Mouse (Mus musculus): ENCODE measurements at regions not wholly inside any gene's neighbourhood (a gene's known extent, or its start where the extent isn't known, plus 50 kb on each side); places are given as distances from the start of the nearest gene placed in this dataset.

DNA sequence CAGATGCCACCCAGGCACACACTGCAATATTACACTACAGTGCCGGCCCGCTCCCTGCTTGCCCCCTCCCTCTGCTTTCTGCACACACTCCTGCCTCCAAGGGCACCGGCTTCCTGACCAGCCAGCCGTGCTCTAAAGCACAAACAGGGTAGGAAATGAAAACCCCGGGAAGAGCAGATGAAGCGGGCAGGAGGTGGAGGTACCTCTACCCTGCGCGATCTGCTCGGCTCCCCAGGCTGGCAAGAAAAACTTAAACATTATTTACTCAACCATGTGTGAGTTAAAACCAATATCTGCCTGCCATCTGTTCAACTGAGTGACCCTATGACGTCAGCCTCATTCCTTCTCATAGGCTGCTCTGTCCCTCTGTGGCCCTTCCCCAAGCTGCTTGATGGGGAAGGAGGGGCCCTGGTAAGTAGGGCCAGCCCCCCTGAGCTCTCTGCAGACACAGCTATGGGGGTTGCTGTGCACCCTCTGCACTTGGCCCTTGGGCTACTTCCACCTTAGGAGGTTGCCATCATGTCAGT is 238.5 kb downstream of the Cbln1 start:
- no peak for DNase-seq (ENCODE audit: low read depth, low spot score)
- in situ Hi-C loops (cut with MboI; ENCODE audit: low pct_unique_long_range_greater_than_20kb) = no loop called here
- no peak for ATAC-seq
- ChIA-PET POLR2A (no interaction called here), CTCF (no interaction called here)
- peaks cover 45% of the 10 kb centered on the region for H3K27me3 ChIP-seq
- TF ChIP-seq CTCF (IDR thresholded peaks at IDR 0.05) = no peak

DNA sequence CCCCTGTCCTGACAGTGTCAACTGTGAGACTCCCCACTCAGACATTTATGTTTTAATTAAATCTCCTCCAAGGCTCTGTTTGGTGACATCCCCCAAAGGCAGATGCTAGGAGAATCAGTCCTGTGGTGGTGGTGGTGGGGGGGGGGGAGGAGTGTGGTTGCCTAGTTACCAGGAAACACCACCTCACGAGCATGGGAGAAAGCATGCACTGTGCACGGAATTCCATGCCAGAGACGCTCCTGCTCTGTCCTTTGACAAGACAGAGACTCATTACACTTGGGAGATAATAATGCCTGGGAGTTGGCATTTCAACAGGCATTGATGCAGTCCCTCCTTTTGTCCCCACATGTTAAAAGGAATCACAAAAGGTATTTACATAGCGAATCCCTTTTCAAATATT is 240.6 kb downstream of the Cbln1 start:
- DNase-seq (ENCODE audit: low read depth, low spot score) = no peak
- in situ Hi-C loops (cut with MboI; ENCODE audit: low pct_unique_long_range_greater_than_20kb) = no loop called here
- ATAC-seq = no peak
- H3K27me3 ChIP-seq = peaks cover 49% of the 10 kb centered on the region
- CTCF ChIA-PET = no interaction called here
- no peak for TF ChIP-seq CTCF (IDR thresholded peaks at IDR 0.05)
- POLR2A ChIA-PET = no interaction called here

DNA sequence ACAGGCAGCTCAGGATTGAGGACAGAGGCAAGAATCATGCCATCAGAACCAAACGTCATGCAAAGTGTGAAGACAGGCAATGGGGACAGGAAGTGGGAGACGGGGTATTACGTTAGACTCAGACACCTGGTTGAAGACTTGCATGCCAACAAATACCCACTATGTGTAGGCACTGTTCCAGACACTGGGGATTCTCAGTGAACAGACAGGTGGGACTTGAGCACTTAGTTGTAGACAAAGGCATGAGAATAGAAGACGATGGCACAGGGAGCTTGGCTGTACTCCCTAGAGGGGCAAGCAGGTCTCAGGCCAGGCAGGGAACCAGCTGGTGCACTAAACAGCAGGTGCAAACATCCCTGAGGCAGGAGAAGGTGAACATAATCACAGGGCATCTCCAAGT is 242.3 kb downstream of the Cbln1 start:
- in situ Hi-C loops (cut with MboI; ENCODE audit: low pct_unique_long_range_greater_than_20kb) = no loop called here
- ChIA-PET POLR2A (no interaction called here), CTCF (no interaction called here)
- ATAC-seq = no peak
- no peak for DNase-seq (ENCODE audit: low read depth, low spot score)
- no peak for TF ChIP-seq CTCF (IDR thresholded peaks at IDR 0.05)
- peaks cover 33% of the 10 kb centered on the region for H3K27me3 ChIP-seq

DNA sequence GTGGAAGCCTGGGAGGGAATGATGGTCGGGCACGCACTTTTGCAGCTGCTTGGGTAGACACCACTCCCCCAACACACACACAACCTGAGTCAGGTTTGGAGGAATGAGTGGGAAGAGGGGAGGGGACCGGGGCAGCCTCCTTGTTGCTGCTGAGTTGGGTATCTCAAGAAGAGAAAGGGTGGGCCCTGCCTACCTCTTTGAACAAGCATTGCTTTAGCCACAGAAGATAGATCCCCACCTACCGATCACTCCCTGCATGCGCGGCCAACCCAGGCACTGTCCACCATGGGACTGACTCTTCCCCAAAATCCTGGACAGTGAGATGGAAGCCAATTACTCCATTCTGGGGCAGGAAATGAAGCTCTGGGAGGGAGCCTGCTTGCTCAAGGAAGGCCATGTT is 243.2 kb downstream of the Cbln1 start:
- H3K27me3 ChIP-seq = peaks cover 30% of the 10 kb centered on the region
- ChIA-PET POLR2A (no interaction called here), CTCF (no interaction called here)
- ATAC-seq (no peak), DNase-seq (ENCODE audit: low read depth, low spot score) (no peak)
- in situ Hi-C loops (cut with MboI; ENCODE audit: low pct_unique_long_range_greater_than_20kb) = no loop called here
- TF ChIP-seq CTCF (IDR thresholded peaks at IDR 0.05) = no peak

DNA sequence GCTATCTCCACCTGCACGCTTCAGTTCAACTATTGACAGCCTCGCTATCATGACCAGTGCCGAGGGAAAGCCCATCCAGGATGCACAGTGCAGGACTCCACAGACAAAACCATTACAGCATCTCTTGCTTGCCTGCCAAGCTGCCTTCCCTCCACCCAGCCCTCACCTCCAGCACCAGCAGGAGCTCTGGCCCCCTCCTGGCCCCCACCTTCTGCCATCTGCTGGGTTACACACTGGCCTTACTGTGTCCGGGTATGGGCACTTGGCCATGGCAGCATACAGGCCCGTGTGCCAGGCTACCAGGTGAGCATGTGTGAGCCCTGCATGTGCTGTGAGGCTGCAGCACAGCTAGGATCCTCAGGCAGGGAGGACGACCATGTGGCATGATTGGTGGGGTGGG is 243.6 kb downstream of the Cbln1 start:
- ATAC-seq = no peak
- no peak for TF ChIP-seq CTCF (IDR thresholded peaks at IDR 0.05)
- H3K27me3 ChIP-seq = peaks cover 30% of the 10 kb centered on the region
- ChIA-PET CTCF (interaction anchor here (0.8 kb wide), 1 partner anchor 10 kb away, joined by 4 read pairs; no protein-coding TSS in a partner anchor), POLR2A (no interaction called here)
- no peak for DNase-seq (ENCODE audit: low read depth, low spot score)
- in situ Hi-C loops (cut with MboI; ENCODE audit: low pct_unique_long_range_greater_than_20kb) = no loop called here

DNA sequence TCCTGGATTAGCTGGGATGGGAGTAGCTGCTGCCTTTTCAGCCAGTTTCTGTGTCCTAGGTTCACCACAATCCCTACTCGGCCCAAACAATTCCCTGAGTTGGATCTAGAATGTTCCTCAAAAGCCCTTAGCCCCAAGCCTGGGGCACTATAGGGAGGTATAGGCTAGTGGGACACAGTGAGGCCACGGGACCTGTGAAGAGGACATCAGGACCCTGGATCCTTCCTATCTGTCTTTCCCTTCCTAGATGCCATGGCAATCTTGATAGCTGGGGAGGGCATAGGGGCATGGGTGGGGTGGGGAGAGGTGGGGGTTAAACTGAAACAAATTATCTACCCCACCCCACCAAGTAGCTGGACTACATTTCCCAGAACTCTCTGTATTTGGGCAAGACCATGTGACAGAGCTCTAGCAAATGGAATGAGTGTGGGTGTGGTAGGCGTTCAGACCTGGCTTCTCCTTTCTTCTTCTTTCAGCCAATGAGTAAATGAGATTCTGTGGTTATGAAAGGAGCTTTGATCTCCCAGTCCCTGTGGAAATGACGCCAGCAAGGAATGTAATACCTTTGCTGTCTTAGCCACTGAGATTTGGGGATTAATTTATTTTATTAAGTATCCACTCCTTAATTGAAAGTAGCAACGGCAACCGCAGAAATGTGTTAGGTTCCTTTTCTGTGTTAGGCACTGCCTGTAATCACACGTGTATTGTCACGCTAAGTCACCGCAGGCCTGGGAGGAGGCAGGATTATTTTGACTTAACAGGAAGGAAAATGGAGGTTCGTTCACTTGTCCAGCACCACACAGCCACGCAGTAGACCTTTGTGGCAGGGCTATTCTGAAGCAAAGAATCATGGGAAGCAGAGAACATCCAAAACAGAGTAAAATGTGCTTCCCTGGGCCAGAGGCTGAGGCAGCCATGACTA is 246.6 kb downstream of the Cbln1 start:
- no peak for TF ChIP-seq CTCF (IDR thresholded peaks at IDR 0.05)
- ChIA-PET CTCF (no interaction called here), POLR2A (no interaction called here)
- in situ Hi-C loops (cut with MboI; ENCODE audit: low pct_unique_long_range_greater_than_20kb) = no loop called here
- H3K27me3 ChIP-seq = peaks cover 34% of the 10 kb centered on the region
- ATAC-seq (no peak), DNase-seq (ENCODE audit: low read depth, low spot score) (no peak)

DNA sequence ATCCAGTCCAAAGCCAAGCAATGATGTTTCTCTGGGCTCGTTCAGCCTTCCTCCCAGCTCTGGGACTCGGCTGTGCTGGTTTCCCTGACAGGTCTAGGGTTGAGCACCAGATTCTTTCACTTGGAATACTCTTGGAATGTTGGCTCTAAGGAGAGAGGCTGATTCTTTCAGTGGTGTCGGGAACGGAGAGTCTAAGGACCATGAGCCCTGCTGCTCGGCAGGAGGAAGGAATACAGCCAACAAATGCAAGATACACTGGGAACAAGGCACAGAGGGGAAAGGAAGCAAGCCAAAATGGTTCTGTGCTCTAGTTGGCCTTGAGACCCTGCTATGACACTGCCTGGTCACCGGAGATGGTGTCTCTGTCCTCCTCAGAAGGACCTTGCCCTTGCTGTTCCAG is 251.8 kb downstream of the Cbln1 start:
- ChIA-PET POLR2A (no interaction called here), CTCF (no interaction called here)
- peaks cover 56% of the 10 kb centered on the region for H3K27me3 ChIP-seq
- no peak for ATAC-seq
- in situ Hi-C loops (cut with MboI; ENCODE audit: low pct_unique_long_range_greater_than_20kb) = no loop called here
- no peak for DNase-seq (ENCODE audit: low read depth, low spot score)
- no peak for TF ChIP-seq CTCF (IDR thresholded peaks at IDR 0.05)

DNA sequence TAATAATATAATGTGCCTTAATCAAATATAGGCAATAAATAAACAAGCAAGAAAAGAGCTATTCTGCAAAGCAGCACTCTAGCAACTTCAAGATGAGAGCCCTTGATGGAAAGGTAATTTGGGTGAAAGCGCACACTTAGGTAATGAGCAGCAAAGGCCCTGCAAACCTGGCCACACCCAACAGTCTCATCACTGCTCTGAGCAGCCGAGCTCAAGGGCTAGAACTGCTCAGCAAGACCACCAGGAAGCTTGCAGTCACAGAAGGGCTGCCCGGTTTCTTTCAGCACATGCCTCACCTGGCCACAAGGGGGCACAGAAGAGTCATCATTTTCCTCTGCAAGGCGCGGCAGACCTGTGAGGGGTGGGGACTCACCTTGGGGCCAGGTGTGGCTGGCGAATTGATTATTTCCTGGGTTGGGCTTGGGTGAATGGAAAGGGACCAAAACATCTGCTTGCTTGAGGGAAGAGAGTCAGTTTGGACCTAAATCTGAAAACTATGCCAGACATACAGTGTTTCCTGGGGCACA is 253.4 kb downstream of the Cbln1 start:
- peak; percentile 61 for TF ChIP-seq CTCF (IDR thresholded peaks at IDR 0.05)
- ATAC-seq = no peak
- CTCF ChIA-PET = interaction anchor here (1.9 kb wide), 1 partner anchor 11 kb away, joined by 4 read pairs; no protein-coding TSS in a partner anchor
- in situ Hi-C loops (cut with MboI; ENCODE audit: low pct_unique_long_range_greater_than_20kb) = no loop called here
- H3K27me3 ChIP-seq = peaks cover 55% of the 10 kb centered on the region
- DNase-seq (ENCODE audit: low read depth, low spot score) = no peak
- POLR2A ChIA-PET = no interaction called here

DNA sequence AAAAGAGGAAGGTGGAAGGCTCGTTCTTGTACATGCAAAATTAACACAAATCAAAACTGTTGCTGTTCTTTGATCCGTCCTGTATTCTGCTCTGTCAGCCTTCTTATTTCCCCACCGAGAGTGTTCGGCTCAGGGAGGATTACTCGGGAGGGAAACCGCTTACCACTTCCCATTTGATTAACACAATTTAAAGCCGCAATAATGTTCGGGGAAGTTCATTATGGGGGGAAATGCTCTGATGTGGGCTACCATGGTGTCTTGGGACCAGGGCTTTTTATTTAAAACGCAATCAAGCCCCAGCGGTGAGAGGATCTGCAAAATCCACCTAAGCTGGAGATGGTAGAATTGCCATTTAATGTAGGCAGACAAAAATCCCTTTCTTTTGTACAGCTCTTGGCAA is 257.4 kb downstream of the Cbln1 start:
- no peak for TF ChIP-seq CTCF (IDR thresholded peaks at IDR 0.05)
- in situ Hi-C loops (cut with MboI; ENCODE audit: low pct_unique_long_range_greater_than_20kb) = no loop called here
- CTCF ChIA-PET = no interaction called here
- POLR2A ChIA-PET = no interaction called here
- ATAC-seq (no peak), DNase-seq (ENCODE audit: low read depth, low spot score) (no peak)
- H3K27me3 ChIP-seq = peaks cover 43% of the 10 kb centered on the region

DNA sequence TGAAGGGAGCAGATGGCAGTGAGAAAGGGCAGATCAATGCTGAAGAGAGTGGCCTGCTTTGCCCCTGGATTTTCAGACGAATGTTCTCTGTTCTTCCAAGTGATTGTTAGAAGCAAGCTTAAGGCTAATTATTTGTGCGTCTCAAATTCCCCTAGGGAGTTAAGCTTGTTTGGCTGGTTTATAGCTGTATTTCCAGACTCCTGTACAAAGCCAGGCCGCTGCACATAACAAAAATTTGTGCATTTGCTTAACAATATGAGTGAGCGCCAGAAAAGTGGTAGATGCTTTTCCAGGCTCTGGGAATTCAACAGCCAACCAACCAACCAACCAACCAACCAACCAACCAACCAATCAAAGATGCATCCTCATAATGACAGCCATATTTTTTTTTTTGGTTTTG is 261.9 kb downstream of the Cbln1 start:
- peaks cover 13% of the 10 kb centered on the region for H3K27me3 ChIP-seq
- in situ Hi-C loops (cut with MboI; ENCODE audit: low pct_unique_long_range_greater_than_20kb) = no loop called here
- no peak for DNase-seq (ENCODE audit: low read depth, low spot score)
- ChIA-PET POLR2A (no interaction called here), CTCF (no interaction called here)
- TF ChIP-seq CTCF (IDR thresholded peaks at IDR 0.05) = no peak
- no peak for ATAC-seq

DNA sequence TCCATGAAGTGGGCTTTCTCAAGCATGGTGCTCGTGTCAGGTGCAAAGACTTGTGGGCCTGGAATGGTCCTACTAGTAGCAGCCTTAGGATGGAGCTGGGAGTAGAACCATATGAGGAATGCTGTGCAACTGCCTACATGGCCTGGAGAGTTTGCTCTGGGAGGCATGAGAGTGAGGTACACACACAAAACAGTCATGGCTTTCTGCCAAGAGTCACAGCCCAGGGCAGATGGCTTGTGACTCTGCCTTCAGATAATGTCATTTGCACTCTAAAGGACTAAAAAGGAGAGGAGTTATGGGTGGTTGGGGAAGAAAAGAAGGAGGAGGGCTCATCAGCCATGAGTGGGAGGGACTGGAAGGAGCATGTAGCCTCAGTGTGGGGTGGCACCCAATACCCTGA is 263.1 kb downstream of the Cbln1 start:
- ATAC-seq (no peak), DNase-seq (ENCODE audit: low read depth, low spot score) (no peak)
- ChIA-PET POLR2A (no interaction called here), CTCF (interaction anchor here (1.6 kb wide), 1 partner anchor 41 kb away, joined by 4 read pairs; no protein-coding TSS in a partner anchor)
- H3K27me3 ChIP-seq = peaks cover 23% of the 10 kb centered on the region
- no peak for TF ChIP-seq CTCF (IDR thresholded peaks at IDR 0.05)
- in situ Hi-C loops (cut with MboI; ENCODE audit: low pct_unique_long_range_greater_than_20kb) = no loop called here
